Mouse (Mus musculus) ES-E14 (cell line): ENCODE results near the gene Olfr461. TPM values are rescaled to one million over a fixed set of nuclear protein-coding genes. Genes with fewer than 3 reads are reported as not detected.
A peak's percentile ranks its signal among the peaks of the same experiment; 100 is the strongest.
"Not testable (repeated sequence)": the region's sequence is repeated elsewhere in the genome, so short reads cannot be mapped to it uniquely, and the experiment has no call there.

Experiments used
- DNase-seq: peaks from one replicate; pipeline ENCODE4 v3.0.0-alpha.2; 2013; ENCODE audit warnings: low read depth, low spot score
- H3K27ac ChIP-seq: 2 replicates; pipeline ENCODE4 v1.5.1; 2012; ENCODE audit warnings: low read depth, mild to moderate bottlenecking, low read length, moderate library complexity, mixed read lengths; ENCODE audit not compliant: poor library complexity, insufficient read depth, severe bottlenecking
- H3K36me3 ChIP-seq: 2 replicates; pipeline ENCODE4 v1.6.1; 2012; ENCODE audit warnings: mild to moderate bottlenecking, low read length, moderate library complexity, mixed read lengths; ENCODE audit not compliant: control insufficient read depth, poor library complexity, insufficient read depth, severe bottlenecking
- H3K4me1 ChIP-seq, 2 experiments: fragments of 150-350 bp in 1 of 2; sonication (generic) in 1 of 2; 2 replicates each; pipeline ENCODE4 v1.6.1; 2012; ENCODE audit warnings: low read length in 2 of 2, mild to moderate bottlenecking in 1 of 2, mixed read lengths in 1 of 2; ENCODE audit not compliant: control insufficient read depth in 2 of 2, insufficient read depth in 2 of 2, poor library complexity in 1 of 2
- H3K4me3 ChIP-seq, 2 experiments: fragments of 150-350 bp in 1 of 2; sonication (generic) in 1 of 2; 2 replicates each; pipeline ENCODE4 v1.5.1; 2012; ENCODE audit warnings: low read length in 2 of 2, low read depth in 1 of 2, mild to moderate bottlenecking in 1 of 2, mixed read lengths in 1 of 2; ENCODE audit not compliant: insufficient read depth in 1 of 2, poor library complexity in 1 of 2, severe bottlenecking in 1 of 2
- H3K9ac ChIP-seq: 2 replicates; pipeline ENCODE4 v1.6.1; 2012; ENCODE audit warnings: low read depth, mild to moderate bottlenecking, low read length, mixed read lengths; ENCODE audit not compliant: poor library complexity, insufficient read depth, severe bottlenecking
- H3K9me3 ChIP-seq: fragments of 150-350 bp; sonication (generic); 2 replicates; pipeline ENCODE4 v1.6.1; 2012; ENCODE audit warnings: low read depth, mild to moderate bottlenecking, low read length; ENCODE audit not compliant: control insufficient read depth, insufficient read depth
- CHD2 ChIP-seq: IDR thresholded peaks from 2 replicates; pipeline ENCODE4 v1.6.1; 2014; ENCODE audit warnings: mild to moderate bottlenecking, low read depth, low read length, inconsistent platforms
- HCFC1 ChIP-seq: IDR thresholded peaks from 2 replicates; pipeline ENCODE4 v1.6.1; 2012; ENCODE audit warnings: low read length, inconsistent platforms, borderline replicate concordance; ENCODE audit not compliant: insufficient read depth
- MAFK ChIP-seq: IDR thresholded peaks from 2 replicates; pipeline ENCODE4 v1.6.1; 2014; ENCODE audit warnings: mild to moderate bottlenecking, low read depth, low read length, inconsistent platforms; ENCODE audit not compliant: insufficient read depth
- ZC3H11A ChIP-seq: IDR thresholded peaks from 2 replicates; pipeline ENCODE4 v1.6.1; 2012; ENCODE audit warnings: low read depth, mild to moderate bottlenecking, inconsistent platforms, low read length, borderline replicate concordance
- ZNF384 ChIP-seq: IDR thresholded peaks from 2 replicates; pipeline ENCODE4 v1.6.1; 2012; ENCODE audit warnings: low read depth, low read length, inconsistent platforms
- in situ Hi-C, 2 experiments: fragments of 600-800 bp; cut with MboI; formaldehyde crosslinking; loops; one replicate each; pipeline ENCODE4 v1.15.1; 2025; ENCODE audit warnings: low sequenced_read_pairs in 2 of 2, inconsistent platforms in 1 of 2; ENCODE audit not compliant: unreplicated experiment in 2 of 2
- total RNA-seq: library from RNA; depleted of rRNA; stranded (reverse); fragments of 300-350 nt; gene quantifications from 2 replicates; pipeline ENCODE4 v1.2.3, GENCODE M21; 2012; rRNA removed

The Olfr461 gene
- total RNA-seq: 0.11 TPM in 1 of 2 replicates, not detected in the other

DNA sequence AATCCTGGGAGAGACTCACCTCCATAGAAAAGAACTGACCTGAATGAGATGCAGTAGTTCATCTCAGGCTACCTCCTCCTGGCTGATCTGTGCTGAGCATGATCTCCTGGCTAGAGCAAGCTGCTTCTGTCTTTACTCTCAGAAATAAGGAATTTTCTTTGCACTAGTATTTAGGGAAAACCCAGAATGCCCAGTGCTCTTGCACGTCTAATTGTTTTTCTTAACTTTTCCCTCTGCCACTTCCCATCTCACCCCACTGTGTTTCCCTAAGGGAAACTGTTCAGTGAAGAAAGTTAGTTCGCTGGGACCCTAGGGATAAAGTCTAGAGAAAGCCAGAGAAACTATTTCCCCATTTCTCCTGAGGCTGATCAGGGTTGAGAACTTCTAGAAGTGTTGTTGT, at the start of gene Olfr461:
TSS of gene Olfr461 (minus strand) at position 101 of the 400 bp plus-strand sequence.
- no peak for TF ChIP-seq MAFK
- TF ChIP-seq CHD2: no peak
- TF ChIP-seq ZC3H11A: no peak
- no peak for TF ChIP-seq HCFC1
- TF ChIP-seq ZNF384: no peak
- no peak within 1 kb of the TSS for H3K9ac ChIP-seq
- H3K36me3 ChIP-seq: no peaks in the 10 kb centered on the region
- H3K27ac ChIP-seq: no peak within 1 kb of the TSS
- no peaks in the 10 kb centered on the region for H3K9me3 ChIP-seq
- in situ Hi-C loops: no loop called here
- no peak within 1 kb of the TSS for H3K4me3 ChIP-seq
- no peak for DNase-seq
- H3K4me1 ChIP-seq: no peaks in the 10 kb centered on the region

DNA sequence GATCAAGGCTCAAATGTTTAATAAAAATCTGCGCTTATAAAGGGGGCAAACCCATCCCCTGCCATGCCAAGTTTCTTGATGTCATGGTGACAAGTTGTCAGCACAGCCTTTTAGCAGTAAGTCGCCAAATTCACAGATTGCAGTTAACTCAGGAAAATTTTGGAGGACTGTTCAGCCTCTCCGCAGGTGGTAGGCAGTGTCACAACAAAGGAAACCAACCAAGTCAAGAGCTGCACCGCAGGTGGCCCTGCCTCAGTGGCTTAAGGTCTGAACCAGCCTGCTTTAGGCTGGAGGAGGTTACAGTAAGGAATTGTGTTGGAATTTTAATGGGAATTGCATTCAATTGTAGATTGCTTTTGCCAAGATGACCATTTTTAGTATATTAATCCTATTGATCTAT, 43.7 kb upstream of the Olfr461 start:
- H3K27ac ChIP-seq, H3K36me3 ChIP-seq, H3K9me3 ChIP-seq, H3K4me1 ChIP-seq, H3K4me3 ChIP-seq, in situ Hi-C loops, H3K9ac ChIP-seq: not testable (repeated sequence)
- peak; percentile 21 for DNase-seq

DNA sequence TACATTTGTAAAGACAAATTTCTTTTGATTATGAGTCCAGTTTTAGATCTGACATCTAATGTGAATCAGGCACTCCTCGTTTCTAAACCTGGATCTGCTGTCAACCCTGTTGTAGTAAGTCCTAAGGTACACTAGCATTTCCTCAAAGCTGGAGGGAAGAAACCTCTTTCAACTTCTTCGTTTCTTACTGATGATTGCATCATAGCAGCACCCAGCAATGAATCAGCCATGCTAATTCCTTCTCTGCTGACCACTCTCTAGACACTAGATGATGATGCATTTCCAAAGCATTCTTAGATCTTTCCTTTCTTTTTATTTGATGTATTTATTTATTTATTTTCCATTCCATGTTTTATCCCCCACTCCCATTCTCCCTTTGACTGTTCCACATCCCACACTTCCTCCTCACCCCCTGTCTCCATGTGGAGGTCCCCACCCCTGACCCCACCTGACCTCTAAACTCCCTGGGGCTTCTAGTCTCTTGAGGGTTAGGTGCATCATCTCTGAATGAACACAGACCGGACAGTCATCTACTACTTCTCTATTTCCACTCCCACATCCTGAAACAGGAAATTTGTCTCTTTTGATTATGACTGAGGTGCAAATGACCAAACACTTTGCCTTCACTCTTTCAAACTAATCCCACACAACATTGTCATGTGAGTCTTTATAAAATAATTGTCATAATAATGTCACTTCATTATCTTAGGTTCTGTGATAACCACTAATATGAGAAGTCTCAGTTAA, 40.1 kb upstream of the Olfr461 start:
- DNase-seq: no peak
- in situ Hi-C loops: no loop called here
- H3K36me3 ChIP-seq: no peaks in the 10 kb centered on the region
- no peak overlapping the region for H3K4me3 ChIP-seq
- H3K9ac ChIP-seq: no peak overlapping the region
- no peaks in the 10 kb centered on the region for H3K9me3 ChIP-seq
- no peak overlapping the region for H3K27ac ChIP-seq
- 0 out of 4 replicates have a peak, but pooled peaks cover 0 to 2% of the 10 kb centered on the region in 2 experiments for H3K4me1 ChIP-seq
- TF ChIP-seq ZNF384 (no peak), MAFK (no peak), ZC3H11A (no peak)

DNA sequence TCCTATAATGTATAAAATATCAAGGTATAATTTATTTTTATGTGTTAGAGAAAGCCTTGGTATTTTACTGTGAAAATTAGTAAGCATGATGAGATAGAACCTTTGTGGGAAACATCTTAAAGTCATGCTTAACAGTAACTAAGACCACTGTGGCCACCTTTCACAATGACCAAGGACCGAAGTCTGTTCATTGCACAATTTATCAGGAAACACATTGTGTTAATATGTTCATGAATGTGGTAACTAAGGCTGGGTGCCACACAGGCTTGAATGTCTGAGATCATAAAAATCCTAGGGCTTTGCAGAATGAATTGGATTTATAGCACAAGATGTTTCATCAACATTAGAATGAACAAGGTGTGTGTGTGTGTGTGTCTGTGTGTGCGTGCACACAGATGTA, 33.5 kb upstream of the Olfr461 start:
- H3K27ac ChIP-seq: no peak overlapping the region
- H3K9me3 ChIP-seq: no peaks in the 10 kb centered on the region
- TF ChIP-seq CHD2 (no peak), HCFC1 (no peak), ZC3H11A (no peak), ZNF384 (no peak)
- in situ Hi-C loops: no loop called here
- H3K4me3 ChIP-seq: no peak overlapping the region
- no peaks in the 10 kb centered on the region for H3K36me3 ChIP-seq
- DNase-seq: no peak
- no peaks in the 10 kb centered on the region for H3K4me1 ChIP-seq
- no peak overlapping the region for H3K9ac ChIP-seq

DNA sequence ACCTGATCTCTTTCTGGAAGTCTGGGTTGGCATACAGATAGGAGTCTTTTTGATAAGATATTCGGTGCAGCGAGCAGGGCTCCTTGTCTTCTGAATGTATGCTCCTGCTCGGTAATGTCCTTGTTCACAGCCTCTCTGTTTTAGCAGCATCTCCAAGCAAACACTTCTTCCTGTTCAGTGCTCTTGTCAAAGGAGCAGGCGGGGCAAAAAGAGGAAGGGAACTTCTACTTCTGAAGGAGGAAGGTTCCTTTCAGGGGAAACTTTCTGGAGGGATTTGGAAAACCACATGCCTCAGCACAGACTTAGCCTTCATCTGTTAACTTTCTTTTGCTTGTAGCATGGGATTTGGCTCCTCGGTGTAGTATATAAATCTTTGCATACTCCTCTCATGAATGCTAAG, 30.8 kb upstream of the Olfr461 start, which contains the start of gene Clec5a:
TSS of gene Clec5a (minus strand) at position 177 of the 400 bp plus-strand sequence.
- no peaks in the 10 kb centered on the region for H3K36me3 ChIP-seq
- H3K27ac ChIP-seq: no peak within 1 kb of the TSS
- no peak within 1 kb of the TSS for H3K9ac ChIP-seq
- no peak within 1 kb of the TSS for H3K4me3 ChIP-seq
- H3K9me3 ChIP-seq: no peaks in the 10 kb centered on the region
- DNase-seq: no peak
- in situ Hi-C loops: no loop called here
- H3K4me1 ChIP-seq: no peaks in the 10 kb centered on the region
- no peak for TF ChIP-seq CHD2
- no peak for TF ChIP-seq MAFK
- TF ChIP-seq ZNF384: no peak
- no peak for TF ChIP-seq HCFC1
- TF ChIP-seq ZC3H11A: no peak
